Mouse (Mus musculus): ENCODE measurements around the gene Olfr248. TPM values are rescaled to one million over a fixed set of nuclear protein-coding genes. Genes with fewer than 3 reads are reported as not detected.

The Olfr248 gene
- polyA plus RNA-seq, 1 experiment, result not detected

DNA sequence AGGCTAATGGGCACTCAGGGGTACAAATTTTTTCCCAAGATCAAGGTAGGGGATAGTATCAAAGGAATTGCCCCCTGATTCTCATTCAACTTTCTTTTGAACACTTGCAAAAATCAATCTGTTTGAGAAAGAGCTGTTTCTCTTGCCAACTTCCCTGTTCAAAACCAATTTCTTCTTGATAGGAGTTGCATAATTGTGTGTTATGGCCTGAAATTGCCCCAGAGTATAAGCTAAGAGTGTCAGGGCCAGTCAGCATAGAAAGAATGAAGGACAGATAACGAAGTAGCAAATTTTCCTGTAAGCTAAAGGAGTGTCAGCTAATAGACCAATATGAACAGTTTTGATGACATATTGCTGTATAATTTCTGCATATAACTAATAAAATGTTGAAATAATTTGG lies 36.6 kb downstream of the Olfr248 start:
- 56% methylated on average over 1 of the region's 1 CpGs for WGBS
- Histone ChIP-seq H3K4me3 (replicated peaks; ENCODE audit: control insufficient read depth, low read depth, low read length) (no peak overlapping the region), H3K27ac (ENCODE audit: control insufficient read depth, insufficient read depth, low read depth, low read length, poor library complexity) (no peak overlapping the region), H3K4me1 (ENCODE audit: control insufficient read depth, insufficient read depth, low read length) (no peaks in the 10 kb centered on the region; the same call in 1 of the 2 replicates)
- TF ChIP-seq CTCF (IDR thresholded peaks at IDR 0.05; ENCODE audit: control insufficient read depth, insufficient read depth, low read length) (no peak), POLR2A (IDR thresholded peaks at IDR 0.05; ENCODE audit: borderline replicate concordance, control insufficient read depth, low read depth, low read length) (no peak)

DNA sequence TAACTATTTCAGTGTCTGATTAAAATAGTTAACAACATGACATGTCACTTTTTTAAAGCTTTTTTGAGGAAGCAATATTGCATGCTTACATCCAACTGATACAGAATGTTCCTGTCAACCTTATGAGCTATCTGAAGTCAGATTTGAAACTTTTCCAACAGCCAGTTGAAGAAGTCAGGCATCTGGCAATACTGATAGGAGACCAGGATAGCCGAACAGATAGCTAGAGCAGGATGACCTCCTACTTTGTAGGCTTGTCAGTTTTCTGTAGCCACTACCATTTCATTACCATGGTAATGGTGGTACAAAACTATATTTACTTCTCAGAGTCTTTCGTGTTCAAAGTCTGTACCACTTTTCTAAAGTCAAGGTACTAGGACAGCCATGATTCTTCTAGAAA lies 37.6 kb downstream of the Olfr248 start:
- 46% methylated on average over 2 of the region's 2 CpGs for WGBS

DNA sequence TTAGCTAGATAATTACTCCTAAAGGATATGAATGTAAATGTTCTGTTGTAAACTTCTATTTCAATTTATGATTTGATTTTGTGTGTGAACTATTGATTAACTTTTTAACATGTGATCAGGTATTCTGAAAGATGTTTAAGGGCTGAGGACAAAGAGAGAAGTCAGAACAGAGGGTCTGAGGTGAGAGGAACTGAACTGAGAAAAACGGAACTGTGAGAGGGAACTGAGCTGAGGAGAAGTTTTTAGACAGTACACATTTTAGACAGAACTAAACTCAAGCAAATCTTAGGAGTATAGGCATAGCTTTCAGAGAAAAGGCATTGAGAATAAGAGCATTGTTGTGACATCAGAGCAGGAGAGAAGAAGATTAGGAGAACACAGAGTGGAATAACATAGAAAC lies 43.3 kb downstream of the Olfr248 start:
- H3K4me1 ChIP-seq (ENCODE audit: control insufficient read depth, insufficient read depth, low read length), result no peaks in the 10 kb centered on the region
- 2% methylated on average over 1 of the region's 1 CpGs for WGBS
- no peak overlapping the region for H3K4me3 ChIP-seq (replicated peaks; ENCODE audit: control insufficient read depth, low read depth, low read length)
- no peak overlapping the region for H3K27ac ChIP-seq (ENCODE audit: control insufficient read depth, insufficient read depth, low read depth, low read length, poor library complexity)
- TF ChIP-seq CTCF (IDR thresholded peaks at IDR 0.05; ENCODE audit: control insufficient read depth, insufficient read depth, low read length) (no peak), POLR2A (IDR thresholded peaks at IDR 0.05; ENCODE audit: borderline replicate concordance, control insufficient read depth, low read depth, low read length) (no peak)

More for the DNA sequence above, 37.6 kb downstream of the Olfr248 start:
- Histone ChIP-seq H3K27ac (ENCODE audit: control insufficient read depth, insufficient read depth, low read depth, low read length, poor library complexity) (no peak overlapping the region), H3K4me3 (replicated peaks; ENCODE audit: control insufficient read depth, low read depth, low read length) (no peak overlapping the region), H3K4me1 (ENCODE audit: control insufficient read depth, insufficient read depth, low read length) (no peaks in the 10 kb centered on the region; the same call in 1 of the 2 replicates)
- TF ChIP-seq POLR2A (IDR thresholded peaks at IDR 0.05; ENCODE audit: borderline replicate concordance, control insufficient read depth, low read depth, low read length), result no peak
- TF ChIP-seq CTCF (IDR thresholded peaks at IDR 0.05; ENCODE audit: control insufficient read depth, insufficient read depth, low read length), result no peak

Other genes starting within 250 kb of the Olfr248 start
- gene Olfr420, start 235.4 kb upstream of the Olfr248 start, polyA plus RNA-seq (2011; ENCODE audit: insufficient read depth, insufficient read length, low replicate concordance, missing spikeins), result not detected in 2 replicates
- 47.1 and 68.7 TPM in 2 replicates for gene Spta1, start 218.3 kb upstream of the Olfr248 start, polyA plus RNA-seq (2011; ENCODE audit: insufficient read depth, insufficient read length, low replicate concordance, missing spikeins)
- not detected in 2 replicates for gene Olfr419, start 139.0 kb upstream of the Olfr248 start, polyA plus RNA-seq (2011; ENCODE audit: insufficient read depth, insufficient read length, low replicate concordance, missing spikeins)
- gene Mptx1, start 60.5 kb upstream of the Olfr248 start, polyA plus RNA-seq (2011; ENCODE audit: insufficient read depth, insufficient read length, low replicate concordance, missing spikeins), result not detected in 2 replicates
- gene Olfr417, start 25.9 kb upstream of the Olfr248 start, polyA plus RNA-seq (2011; ENCODE audit: insufficient read depth, insufficient read length, low replicate concordance, missing spikeins), result not detected in 2 replicates
- gene Olfr414, start 33.0 kb downstream of the Olfr248 start, polyA plus RNA-seq (2011; ENCODE audit: insufficient read depth, insufficient read length, low replicate concordance, missing spikeins), result not detected in 2 replicates
- not detected in 2 replicates for gene Olfr220, start 51.0 kb downstream of the Olfr248 start, polyA plus RNA-seq (2011; ENCODE audit: insufficient read depth, insufficient read length, low replicate concordance, missing spikeins)
- gene Fmn2, start 110.8 kb downstream of the Olfr248 start, polyA plus RNA-seq (2011; ENCODE audit: insufficient read depth, insufficient read length, low replicate concordance, missing spikeins), result 0.34 and 0.92 TPM in 2 replicates

Data from bone marrow, adult 2 months (tissue).